Mouse (Mus musculus): ENCODE results near the gene Spem1. TPM values are rescaled to one million over a fixed set of nuclear protein-coding genes. Genes with fewer than 3 reads are reported as not detected.

The Spem1 gene
- polyA plus RNA-seq, 1 experiment from 2014 or later = not detected

DNA sequence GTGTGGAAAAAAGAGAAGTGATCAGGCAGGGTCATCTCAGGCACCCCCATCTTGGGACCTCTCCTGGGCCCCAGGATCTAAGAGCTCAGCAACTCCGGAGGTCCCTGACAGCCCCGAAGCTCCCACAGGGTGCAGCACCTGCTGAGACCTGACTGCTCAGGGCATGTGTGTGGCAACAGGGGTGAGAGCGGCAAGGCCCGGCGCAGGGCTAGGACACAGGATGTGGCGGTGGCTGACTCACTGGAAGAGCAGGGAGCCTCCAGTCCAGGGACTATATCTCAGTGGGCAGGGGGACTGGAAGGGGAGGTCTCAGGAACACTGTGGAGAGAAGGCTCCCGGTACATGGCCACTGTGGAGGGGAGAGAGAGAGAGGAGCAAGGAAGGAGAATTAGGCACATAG, 24.1 kb downstream of the Spem1 start:
- 0 out of 2 replicates have a peak, but pooled peaks cover 2% of the 10 kb centered on the region for H3K27me3 ChIP-seq (ENCODE audit: control insufficient read depth, insufficient read depth, low read length)
- WGBS = 67% methylated on average over 7 of the region's 7 CpGs
- H3K27ac ChIP-seq (ENCODE audit: low read length) = no peak overlapping the region
- H3K36me3 ChIP-seq (ENCODE audit: control insufficient read depth, insufficient read depth) = no peaks in the 10 kb centered on the region
- peaks cover 36% of the 10 kb centered on the region for H3K4me1 ChIP-seq (ENCODE audit: control insufficient read depth, insufficient read depth, low read length)
- no peaks in the 10 kb centered on the region for H3K9me3 ChIP-seq (replicated peaks; ENCODE audit: control insufficient read depth, low read length)
- no peak for ATAC-seq (replicated peaks; ENCODE audit: extremely low read depth, insufficient read depth, low FRiP score)
- no peak overlapping the region for H3K4me3 ChIP-seq (ENCODE audit: low read length)
- no peak overlapping the region for H3K4me2 ChIP-seq (ENCODE audit: low read depth, low read length)
- no peak overlapping the region for H3K9ac ChIP-seq (ENCODE audit: low read length)

DNA sequence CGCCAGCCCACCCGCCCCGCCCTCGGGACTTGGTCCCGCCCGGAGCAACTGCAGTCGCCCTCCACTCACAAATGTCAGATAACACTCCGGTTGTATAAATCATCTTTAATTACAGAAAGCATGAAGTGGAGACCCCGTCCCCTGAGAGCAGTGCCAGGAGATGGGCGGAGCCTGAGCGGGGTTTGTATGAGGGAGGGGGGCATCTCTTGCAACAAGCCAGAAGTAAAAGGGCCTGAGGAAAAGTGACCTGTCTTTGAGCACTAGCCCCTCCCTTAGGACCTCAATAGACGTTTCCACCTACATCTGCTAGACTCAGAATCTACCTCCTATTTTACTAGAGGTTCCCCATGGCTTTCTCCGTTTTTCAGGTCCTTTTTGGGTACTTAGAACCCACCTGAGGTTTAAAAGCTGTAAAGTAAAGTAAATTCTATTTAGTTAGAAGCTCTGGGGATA, 26.0 kb downstream of the Spem1 start:
- Histone ChIP-seq H3K9me3 (replicated peaks; ENCODE audit: control insufficient read depth, low read length) (no peaks in the 10 kb centered on the region), H3K36me3 (ENCODE audit: control insufficient read depth, insufficient read depth) (no peaks in the 10 kb centered on the region), H3K4me1 (ENCODE audit: control insufficient read depth, insufficient read depth, low read length) (peaks cover 19% of the 10 kb centered on the region), H3K9ac (ENCODE audit: low read length) (peak overlapping the region; percentile 79), H3K4me3 (ENCODE audit: low read length) (peak overlapping the region; percentile 73), H3K4me2 (ENCODE audit: low read depth, low read length) (peak overlapping the region; percentile 99), H3K27me3 (ENCODE audit: control insufficient read depth, insufficient read depth, low read length) (0 out of 2 replicates have a peak, but pooled peaks cover 2% of the 10 kb centered on the region), H3K27ac (ENCODE audit: low read length) (no peak overlapping the region)
- WGBS = 4% methylated on average over 13 of the region's 13 CpGs
- no peak for ATAC-seq (replicated peaks; ENCODE audit: extremely low read depth, insufficient read depth, low FRiP score)

DNA sequence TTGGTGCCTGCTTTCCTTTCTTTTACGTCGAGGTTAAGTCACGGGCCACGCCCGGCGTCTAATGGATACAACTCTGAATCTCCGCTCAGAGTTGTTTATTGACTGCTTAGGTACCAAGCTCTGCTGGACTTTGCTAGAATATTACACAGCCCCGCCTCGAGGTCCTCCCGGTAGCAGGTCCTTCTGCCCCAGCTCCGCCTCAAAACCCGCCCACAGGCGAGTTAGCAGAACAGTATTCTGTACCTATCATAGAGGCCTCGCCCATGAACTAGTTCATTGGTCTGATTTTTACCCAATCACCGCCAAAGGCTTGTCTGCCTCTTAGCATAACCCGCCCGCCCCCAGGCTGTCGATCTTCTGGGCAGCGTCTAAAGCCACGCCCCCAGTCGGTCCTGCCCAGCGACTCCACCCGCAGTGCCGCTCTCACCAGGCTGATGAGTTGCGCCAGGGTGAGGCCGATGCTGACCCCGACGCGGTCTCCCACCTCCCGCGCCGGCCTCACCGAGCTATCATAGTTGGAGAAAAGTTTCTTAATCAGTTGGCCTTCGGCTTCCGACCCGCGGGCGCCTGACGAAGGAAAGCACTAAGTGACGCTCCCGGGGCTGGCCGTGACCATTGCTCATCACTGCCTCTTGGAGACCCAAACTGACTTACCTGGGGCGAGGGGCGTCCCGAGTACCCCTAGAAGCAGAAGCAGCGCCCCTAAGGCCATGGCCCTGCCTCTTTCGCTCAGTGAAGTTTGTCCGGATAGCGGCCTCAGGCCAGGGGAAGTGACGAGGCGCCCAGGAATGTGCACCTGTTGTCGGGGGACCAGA, 26.6 kb downstream of the Spem1 start, which contains the start of gene Chrnb1:
Gene Chrnb1, minus strand, starts transcription at position 776 of the 815 bp plus-strand sequence.
- Histone ChIP-seq H3K27me3 (ENCODE audit: control insufficient read depth, insufficient read depth, low read length) (0 out of 2 replicates have a peak, but pooled peaks cover 2% of the 10 kb centered on the region), H3K27ac (ENCODE audit: low read length) (peak within 1 kb of the TSS; percentile 51), H3K4me3 (ENCODE audit: low read length) (peak within 1 kb of the TSS; percentile 73), H3K4me1 (ENCODE audit: control insufficient read depth, insufficient read depth, low read length) (peaks cover 15% of the 10 kb centered on the region), H3K9me3 (replicated peaks; ENCODE audit: control insufficient read depth, low read length) (no peaks in the 10 kb centered on the region), H3K9ac (ENCODE audit: low read length) (peak within 1 kb of the TSS; percentile 79), H3K4me2 (ENCODE audit: low read depth, low read length) (peak within 1 kb of the TSS; percentile 99), H3K36me3 (ENCODE audit: control insufficient read depth, insufficient read depth) (no peaks in the 10 kb centered on the region)
- peak; percentile 97 for ATAC-seq (replicated peaks; ENCODE audit: extremely low read depth, insufficient read depth, low FRiP score)
- WGBS = 2% methylated on average over 52 of the region's 52 CpGs

DNA sequence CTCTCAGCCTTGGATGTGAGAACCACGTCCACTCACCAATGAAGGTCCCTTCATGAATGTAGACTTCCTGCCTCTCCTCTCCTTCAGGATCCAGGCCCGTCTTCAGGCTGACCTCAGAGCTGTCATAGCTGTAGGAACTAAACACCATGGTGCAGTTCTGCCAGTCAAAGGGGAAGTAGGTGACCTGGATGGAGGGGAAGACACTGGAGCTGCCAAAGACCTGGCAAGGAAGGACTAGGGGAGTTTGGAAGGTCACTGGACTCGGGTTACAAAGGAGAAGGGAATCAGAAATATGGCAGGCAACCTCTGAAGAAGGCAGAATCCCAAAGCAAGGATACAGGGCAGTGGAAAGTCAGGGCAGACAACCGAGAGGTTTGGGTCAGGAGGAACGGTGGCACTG, 28.6 kb downstream of the Spem1 start:
- Histone ChIP-seq H3K9ac (ENCODE audit: low read length) (no peak overlapping the region), H3K27me3 (ENCODE audit: control insufficient read depth, insufficient read depth, low read length) (no peaks in the 10 kb centered on the region), H3K9me3 (replicated peaks; ENCODE audit: control insufficient read depth, low read length) (no peaks in the 10 kb centered on the region), H3K4me2 (ENCODE audit: low read depth, low read length) (no peak overlapping the region), H3K27ac (ENCODE audit: low read length) (no peak overlapping the region), H3K4me3 (ENCODE audit: low read length) (no peak overlapping the region), H3K4me1 (ENCODE audit: control insufficient read depth, insufficient read depth, low read length) (peaks cover 2% of the 10 kb centered on the region; the same call in 1 of the 2 replicates), H3K36me3 (ENCODE audit: control insufficient read depth, insufficient read depth) (no peaks in the 10 kb centered on the region)
- ATAC-seq (replicated peaks; ENCODE audit: extremely low read depth, insufficient read depth, low FRiP score) = no peak
- 63% methylated on average over 5 of the region's 5 CpGs for WGBS

DNA sequence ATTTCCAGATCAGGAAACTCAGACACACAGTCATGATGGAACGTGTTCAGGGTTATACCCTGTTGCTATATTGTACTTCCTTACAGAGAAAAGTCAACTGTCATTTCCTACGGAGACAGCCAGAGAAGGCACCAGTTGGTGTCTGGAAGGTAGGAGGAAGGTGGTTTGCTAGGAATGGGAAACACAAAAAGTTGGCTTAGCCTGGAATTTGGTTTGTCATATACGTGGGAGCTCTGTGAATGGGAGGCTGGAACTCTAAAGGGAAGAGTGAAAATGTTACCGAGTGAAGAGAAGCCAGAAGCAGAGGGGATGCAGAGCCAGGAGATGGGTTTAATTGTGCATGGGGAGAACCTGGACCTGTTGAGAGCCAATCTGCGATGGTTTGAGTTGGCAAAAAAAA, 30.6 kb downstream of the Spem1 start:
- Histone ChIP-seq H3K36me3 (ENCODE audit: control insufficient read depth, insufficient read depth) (no peaks in the 10 kb centered on the region), H3K4me1 (ENCODE audit: control insufficient read depth, insufficient read depth, low read length) (peaks cover 2% of the 10 kb centered on the region; the same call in 1 of the 2 replicates), H3K4me2 (ENCODE audit: low read depth, low read length) (no peak overlapping the region), H3K27me3 (ENCODE audit: control insufficient read depth, insufficient read depth, low read length) (no peaks in the 10 kb centered on the region), H3K9me3 (replicated peaks; ENCODE audit: control insufficient read depth, low read length) (no peaks in the 10 kb centered on the region), H3K27ac (ENCODE audit: low read length) (no peak overlapping the region), H3K4me3 (ENCODE audit: low read length) (no peak overlapping the region), H3K9ac (ENCODE audit: low read length) (no peak overlapping the region)
- no peak for ATAC-seq (replicated peaks; ENCODE audit: extremely low read depth, insufficient read depth, low FRiP score)
- 66% methylated on average over 5 of the region's 5 CpGs for WGBS

DNA sequence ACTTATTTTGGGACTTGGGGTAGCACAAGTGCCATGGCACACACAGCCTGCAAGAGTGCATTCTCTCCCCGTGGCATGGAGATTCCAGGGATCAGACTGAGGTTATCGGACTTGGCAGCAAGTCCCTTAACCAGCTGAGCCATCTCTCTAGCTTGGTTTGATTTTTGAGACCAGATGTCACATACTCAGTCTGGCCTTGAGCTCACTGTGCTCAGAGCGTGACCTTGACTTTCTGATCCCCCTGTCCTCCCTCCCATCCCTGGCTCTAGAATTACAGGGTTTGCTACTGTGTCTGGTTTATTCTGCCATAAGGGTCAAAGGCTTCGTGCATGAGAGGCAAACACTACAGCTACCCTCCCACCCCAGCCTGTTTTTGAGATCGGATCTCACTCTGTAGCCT, 32.5 kb downstream of the Spem1 start:
- no peaks in the 10 kb centered on the region for H3K9me3 ChIP-seq (replicated peaks; ENCODE audit: control insufficient read depth, low read length)
- 47% methylated on average over 5 of the region's 5 CpGs for WGBS
- H3K36me3 ChIP-seq (ENCODE audit: control insufficient read depth, insufficient read depth) = no peaks in the 10 kb centered on the region
- no peak for ATAC-seq (replicated peaks; ENCODE audit: extremely low read depth, insufficient read depth, low FRiP score)
- H3K4me3 ChIP-seq (ENCODE audit: low read length) = no peak overlapping the region
- peak overlapping the region; percentile 30; the same call in 1 of the 2 replicates for H3K9ac ChIP-seq (ENCODE audit: low read length)
- H3K4me1 ChIP-seq (ENCODE audit: control insufficient read depth, insufficient read depth, low read length) = peaks cover 8% of the 10 kb centered on the region
- H3K27me3 ChIP-seq (ENCODE audit: control insufficient read depth, insufficient read depth, low read length) = no peaks in the 10 kb centered on the region
- H3K4me2 ChIP-seq (ENCODE audit: low read depth, low read length) = no peak overlapping the region
- H3K27ac ChIP-seq (ENCODE audit: low read length) = 0 out of 2 replicates have a peak overlapping the region, but pooled peaks have one; percentile 24

DNA sequence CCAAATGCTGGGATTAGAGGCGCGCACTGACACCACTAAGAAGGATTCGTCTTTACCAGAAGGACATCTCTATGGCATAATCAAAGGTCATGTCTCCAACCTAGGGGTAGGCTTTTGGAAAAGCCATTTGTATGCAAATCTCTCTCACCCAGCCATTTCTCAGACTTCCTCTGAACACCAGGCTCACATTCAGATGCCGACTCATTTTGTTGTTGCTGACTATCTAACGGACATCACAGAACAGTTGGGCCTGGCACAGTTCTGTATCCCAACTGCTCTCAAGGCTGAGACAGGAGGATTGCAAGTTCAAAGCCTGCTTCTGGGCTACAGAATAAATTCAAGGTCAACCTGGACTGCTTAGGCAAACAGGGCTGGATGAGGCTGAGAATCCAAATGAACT, 34.7 kb downstream of the Spem1 start:
- Histone ChIP-seq H3K9ac (ENCODE audit: low read length) (no peak overlapping the region), H3K27ac (ENCODE audit: low read length) (no peak overlapping the region), H3K4me1 (ENCODE audit: control insufficient read depth, insufficient read depth, low read length) (peaks cover 8% of the 10 kb centered on the region), H3K4me2 (ENCODE audit: low read depth, low read length) (no peak overlapping the region), H3K36me3 (ENCODE audit: control insufficient read depth, insufficient read depth) (no peaks in the 10 kb centered on the region), H3K9me3 (replicated peaks; ENCODE audit: control insufficient read depth, low read length) (no peaks in the 10 kb centered on the region), H3K27me3 (ENCODE audit: control insufficient read depth, insufficient read depth, low read length) (no peaks in the 10 kb centered on the region), H3K4me3 (ENCODE audit: low read length) (no peak overlapping the region)
- WGBS = 88% methylated on average over 5 of the region's 5 CpGs
- no peak for ATAC-seq (replicated peaks; ENCODE audit: extremely low read depth, insufficient read depth, low FRiP score)

DNA sequence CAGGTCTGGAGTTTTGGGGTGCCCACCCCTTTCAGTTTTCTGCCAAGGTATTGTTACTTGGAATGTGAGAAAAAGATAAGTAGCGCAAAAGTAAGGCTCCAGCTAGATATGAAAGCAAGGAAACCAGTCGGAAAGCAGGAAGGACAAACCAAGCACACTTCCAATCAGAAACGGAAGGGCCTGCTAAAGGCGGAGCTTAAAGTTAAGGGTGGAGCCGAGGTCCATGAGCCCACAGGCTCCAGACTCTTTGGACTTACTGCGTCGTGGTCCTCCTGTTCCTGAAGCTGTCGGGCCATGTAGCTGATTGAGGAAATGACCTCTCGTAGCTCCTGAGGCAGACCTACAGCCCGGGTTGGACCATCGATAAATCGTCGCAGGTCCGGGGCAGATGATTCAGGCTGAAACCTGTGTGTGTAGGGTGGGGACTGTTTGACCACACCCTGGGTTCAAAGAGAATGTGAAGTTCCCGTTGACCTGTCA, 37.1 kb downstream of the Spem1 start:
- Histone ChIP-seq H3K27ac (ENCODE audit: low read length) (no peak overlapping the region; the same call in 1 of the 2 replicates), H3K36me3 (ENCODE audit: control insufficient read depth, insufficient read depth) (no peaks in the 10 kb centered on the region), H3K4me3 (ENCODE audit: low read length) (peak overlapping the region; percentile 40), H3K9ac (ENCODE audit: low read length) (peak overlapping the region; percentile 48), H3K4me1 (ENCODE audit: control insufficient read depth, insufficient read depth, low read length) (peaks cover 8% of the 10 kb centered on the region), H3K9me3 (replicated peaks; ENCODE audit: control insufficient read depth, low read length) (no peaks in the 10 kb centered on the region), H3K4me2 (ENCODE audit: low read depth, low read length) (peak overlapping the region; percentile 60), H3K27me3 (ENCODE audit: control insufficient read depth, insufficient read depth, low read length) (no peaks in the 10 kb centered on the region)
- 27% methylated on average over 15 of the region's 15 CpGs for WGBS
- ATAC-seq (replicated peaks; ENCODE audit: extremely low read depth, insufficient read depth, low FRiP score) = peak; percentile 34; the same call in 1 of the 2 replicates

DNA sequence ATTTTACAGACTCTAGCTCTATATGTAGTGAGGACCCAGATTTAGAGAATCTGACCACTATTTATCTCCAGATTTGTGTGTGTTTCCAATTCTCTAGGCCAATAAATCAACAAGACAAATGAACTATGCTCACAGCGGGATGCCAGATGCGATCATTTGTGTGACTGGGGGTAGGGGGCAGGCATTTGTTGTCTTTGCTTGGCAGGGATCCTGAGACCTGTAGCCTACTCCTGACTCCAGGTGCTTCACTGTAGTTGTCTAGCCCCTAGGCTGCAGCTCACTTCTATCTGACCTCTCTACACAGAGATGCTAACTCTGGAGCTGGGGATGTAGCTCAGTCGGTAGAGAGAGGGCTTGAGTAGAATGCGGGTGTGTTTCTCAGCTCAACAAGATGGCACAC, 40.2 kb downstream of the Spem1 start:
- WGBS = 37% methylated on average over 4 of the region's 4 CpGs
- no peaks in the 10 kb centered on the region for H3K9me3 ChIP-seq (replicated peaks; ENCODE audit: control insufficient read depth, low read length)
- H3K4me1 ChIP-seq (ENCODE audit: control insufficient read depth, insufficient read depth, low read length) = peaks cover 17% of the 10 kb centered on the region
- H3K4me3 ChIP-seq (ENCODE audit: low read length) = no peak overlapping the region
- no peak for ATAC-seq (replicated peaks; ENCODE audit: extremely low read depth, insufficient read depth, low FRiP score)
- H3K27me3 ChIP-seq (ENCODE audit: control insufficient read depth, insufficient read depth, low read length) = no peaks in the 10 kb centered on the region
- no peak overlapping the region for H3K4me2 ChIP-seq (ENCODE audit: low read depth, low read length)
- no peak overlapping the region for H3K9ac ChIP-seq (ENCODE audit: low read length)
- no peaks in the 10 kb centered on the region; the same call in 1 of the 2 replicates for H3K36me3 ChIP-seq (ENCODE audit: control insufficient read depth, insufficient read depth)
- no peak overlapping the region for H3K27ac ChIP-seq (ENCODE audit: low read length)

Data from heart, embryonic 16.5 days (tissue).